Mouse (Mus musculus): ENCODE results near the gene Serpinb9b. TPM values are rescaled to one million over a fixed set of nuclear protein-coding genes. Genes with fewer than 3 reads are reported as not detected.
"Not testable (repeated sequence)": the region's sequence is repeated elsewhere in the genome, so short reads cannot be mapped to it uniquely, and the experiment has no call there.

The Serpinb9b gene
- polyA plus RNA-seq, 1 experiment from 2014 or later: 0.20 TPM

GRCm38 (mm10) chr13:33028146-33028545, 930 bp downstream of the Serpinb9b start:
- H3K4me1 ChIP-seq (ENCODE audit: control insufficient read depth, insufficient read depth, low read length): no peaks in the 10 kb centered on the region
- no peak overlapping the region for H3K4me2 ChIP-seq (ENCODE audit: low read depth)
- no peak overlapping the region for H3K27ac ChIP-seq (ENCODE audit: low read depth, low read length)
- H3K9ac ChIP-seq (ENCODE audit: low read length): no peak overlapping the region
- no peaks in the 10 kb centered on the region for H3K9me3 ChIP-seq (ENCODE audit: control insufficient read depth, low read length)
- no peak for ATAC-seq (ENCODE audit: insufficient read depth, low FRiP score, low TSS enrichment)
- H3K27me3 ChIP-seq (ENCODE audit: control insufficient read depth, insufficient read depth, low read length): no peaks in the 10 kb centered on the region
- H3K4me3 ChIP-seq (ENCODE audit: low read depth, low read length): no peak overlapping the region
- no peaks in the 10 kb centered on the region for H3K36me3 ChIP-seq (ENCODE audit: control insufficient read depth, insufficient read depth, low read length)
- WGBS: 57% methylated on average over 2 of the region's 2 CpGs
- no peak for DNase-seq (ENCODE audit: low spot score)

- no peaks in the 10 kb centered on the region for H3K36me3 ChIP-seq (ENCODE audit: control insufficient read depth, insufficient read depth, low read length)
- no peaks in the 10 kb centered on the region for H3K9me3 ChIP-seq (ENCODE audit: control insufficient read depth, low read length)
- H3K27ac ChIP-seq (ENCODE audit: low read depth, low read length): no peak overlapping the region
- 80% methylated on average over 2 of the region's 2 CpGs for WGBS
- no peaks in the 10 kb centered on the region for H3K4me1 ChIP-seq (ENCODE audit: control insufficient read depth, insufficient read depth, low read length)
- H3K9ac ChIP-seq (ENCODE audit: low read length): no peak overlapping the region
- no peak overlapping the region for H3K4me2 ChIP-seq (ENCODE audit: low read depth)
- DNase-seq (ENCODE audit: low spot score) (no peak), ATAC-seq (ENCODE audit: insufficient read depth, low FRiP score, low TSS enrichment) (no peak)
- no peak overlapping the region for H3K4me3 ChIP-seq (ENCODE audit: low read depth, low read length)
- H3K27me3 ChIP-seq (ENCODE audit: control insufficient read depth, insufficient read depth, low read length): no peaks in the 10 kb centered on the region
Observed at GRCm38 (mm10) chr13:33028550-33028949, 1.3 kb downstream of the Serpinb9b start.

- not testable (repeated sequence) for H3K9ac ChIP-seq (ENCODE audit: low read length); H3K4me2 ChIP-seq (ENCODE audit: low read depth); H3K4me1 ChIP-seq (ENCODE audit: control insufficient read depth, insufficient read depth, low read length); H3K27ac ChIP-seq (ENCODE audit: low read depth, low read length); H3K9me3 ChIP-seq (ENCODE audit: control insufficient read depth, low read length); H3K27me3 ChIP-seq (ENCODE audit: control insufficient read depth, insufficient read depth, low read length); H3K4me3 ChIP-seq (ENCODE audit: low read depth, low read length); H3K36me3 ChIP-seq (ENCODE audit: control insufficient read depth, insufficient read depth, low read length); ATAC-seq (ENCODE audit: insufficient read depth, low FRiP score, low TSS enrichment); DNase-seq (ENCODE audit: low spot score)
- WGBS: 93% methylated on average over 2 of the region's 2 CpGs
Observed at GRCm38 (mm10) chr13:33029478-33029877, 2.3 kb downstream of the Serpinb9b start.

- DNase-seq (ENCODE audit: low spot score) (no peak), ATAC-seq (ENCODE audit: insufficient read depth, low FRiP score, low TSS enrichment) (no peak)
- 86% methylated on average over 2 of the region's 3 CpGs for WGBS
- Histone ChIP-seq H3K27ac (ENCODE audit: low read depth, low read length) (no peak overlapping the region), H3K27me3 (ENCODE audit: control insufficient read depth, insufficient read depth, low read length) (no peaks in the 10 kb centered on the region), H3K9ac (ENCODE audit: low read length) (no peak overlapping the region), H3K9me3 (ENCODE audit: control insufficient read depth, low read length) (no peaks in the 10 kb centered on the region), H3K36me3 (ENCODE audit: control insufficient read depth, insufficient read depth, low read length) (no peaks in the 10 kb centered on the region), H3K4me2 (ENCODE audit: low read depth) (no peak overlapping the region), H3K4me3 (ENCODE audit: low read depth, low read length) (no peak overlapping the region), H3K4me1 (ENCODE audit: control insufficient read depth, insufficient read depth, low read length) (no peaks in the 10 kb centered on the region)
Observed at GRCm38 (mm10) chr13:33030281-33030680, 3.1 kb downstream of the Serpinb9b start.

GRCm38 (mm10) chr13:33035506-33035905, 8.3 kb downstream of the Serpinb9b start:
- H3K9ac ChIP-seq (ENCODE audit: low read length): no peak overlapping the region
- H3K36me3 ChIP-seq (ENCODE audit: control insufficient read depth, insufficient read depth, low read length): no peaks in the 10 kb centered on the region
- no peak overlapping the region for H3K4me3 ChIP-seq (ENCODE audit: low read depth, low read length)
- H3K4me2 ChIP-seq (ENCODE audit: low read depth): no peak overlapping the region
- no peaks in the 10 kb centered on the region for H3K9me3 ChIP-seq (ENCODE audit: control insufficient read depth, low read length)
- DNase-seq (ENCODE audit: low spot score): no peak
- no peaks in the 10 kb centered on the region for H3K27me3 ChIP-seq (ENCODE audit: control insufficient read depth, insufficient read depth, low read length)
- no peaks in the 10 kb centered on the region for H3K4me1 ChIP-seq (ENCODE audit: control insufficient read depth, insufficient read depth, low read length)
- WGBS: 83% methylated on average over 1 of the region's 1 CpGs
- H3K27ac ChIP-seq (ENCODE audit: low read depth, low read length): no peak overlapping the region
- ATAC-seq (ENCODE audit: insufficient read depth, low FRiP score, low TSS enrichment): no peak

GRCm38 (mm10) chr13:33043542-33043941, 16.3 kb downstream of the Serpinb9b start:
- no peak overlapping the region for H3K4me3 ChIP-seq (ENCODE audit: low read depth, low read length)

GRCm38 (mm10) chr13:33047234-33047633, 20.0 kb downstream of the Serpinb9b start:
- ATAC-seq (ENCODE audit: insufficient read depth, low FRiP score, low TSS enrichment): no peak
- no peaks in the 10 kb centered on the region for H3K27me3 ChIP-seq (ENCODE audit: control insufficient read depth, insufficient read depth, low read length)

More at GRCm38 (mm10) chr13:33043542-33043941, 16.3 kb downstream of the Serpinb9b start:
- Histone ChIP-seq H3K9me3 (ENCODE audit: control insufficient read depth, low read length) (no peaks in the 10 kb centered on the region), H3K36me3 (ENCODE audit: control insufficient read depth, insufficient read depth, low read length) (no peaks in the 10 kb centered on the region), H3K4me1 (ENCODE audit: control insufficient read depth, insufficient read depth, low read length) (no peaks in the 10 kb centered on the region), H3K27me3 (ENCODE audit: control insufficient read depth, insufficient read depth, low read length) (no peaks in the 10 kb centered on the region), H3K27ac (ENCODE audit: low read depth, low read length) (no peak overlapping the region), H3K4me2 (ENCODE audit: low read depth) (no peak overlapping the region), H3K9ac (ENCODE audit: low read length) (no peak overlapping the region)
- WGBS: 92% methylated on average over 3 of the region's 3 CpGs
- DNase-seq (ENCODE audit: low spot score): no peak
- ATAC-seq (ENCODE audit: insufficient read depth, low FRiP score, low TSS enrichment): no peak

GRCm38 (mm10) chr13:33048187-33048586, 21.0 kb downstream of the Serpinb9b start:
- Histone ChIP-seq H3K4me3 (ENCODE audit: low read depth, low read length) (no peak overlapping the region), H3K27ac (ENCODE audit: low read depth, low read length) (no peak overlapping the region), H3K36me3 (ENCODE audit: control insufficient read depth, insufficient read depth, low read length) (no peaks in the 10 kb centered on the region), H3K9ac (ENCODE audit: low read length) (no peak overlapping the region), H3K9me3 (ENCODE audit: control insufficient read depth, low read length) (no peaks in the 10 kb centered on the region), H3K4me2 (ENCODE audit: low read depth) (no peak overlapping the region), H3K4me1 (ENCODE audit: control insufficient read depth, insufficient read depth, low read length) (no peaks in the 10 kb centered on the region), H3K27me3 (ENCODE audit: control insufficient read depth, insufficient read depth, low read length) (no peaks in the 10 kb centered on the region)
- WGBS: 85% methylated on average over 4 of the region's 4 CpGs
- DNase-seq (ENCODE audit: low spot score) (no peak), ATAC-seq (ENCODE audit: insufficient read depth, low FRiP score, low TSS enrichment) (no peak)

More at GRCm38 (mm10) chr13:33047234-33047633, 20.0 kb downstream of the Serpinb9b start:
- Histone ChIP-seq H3K27ac (ENCODE audit: low read depth, low read length) (no peak overlapping the region), H3K4me1 (ENCODE audit: control insufficient read depth, insufficient read depth, low read length) (no peaks in the 10 kb centered on the region), H3K9ac (ENCODE audit: low read length) (no peak overlapping the region), H3K4me3 (ENCODE audit: low read depth, low read length) (no peak overlapping the region), H3K9me3 (ENCODE audit: control insufficient read depth, low read length) (no peaks in the 10 kb centered on the region), H3K36me3 (ENCODE audit: control insufficient read depth, insufficient read depth, low read length) (no peaks in the 10 kb centered on the region), H3K4me2 (ENCODE audit: low read depth) (no peak overlapping the region)
- no peak for DNase-seq (ENCODE audit: low spot score)
- 91% methylated on average over 2 of the region's 2 CpGs for WGBS

- Histone ChIP-seq H3K4me2 (ENCODE audit: low read depth) (no peak overlapping the region), H3K27me3 (ENCODE audit: control insufficient read depth, insufficient read depth, low read length) (no peaks in the 10 kb centered on the region), H3K4me1 (ENCODE audit: control insufficient read depth, insufficient read depth, low read length) (no peaks in the 10 kb centered on the region), H3K27ac (ENCODE audit: low read depth, low read length) (no peak overlapping the region), H3K9ac (ENCODE audit: low read length) (no peak overlapping the region), H3K9me3 (ENCODE audit: control insufficient read depth, low read length) (no peaks in the 10 kb centered on the region), H3K36me3 (ENCODE audit: control insufficient read depth, insufficient read depth, low read length) (no peaks in the 10 kb centered on the region), H3K4me3 (ENCODE audit: low read depth, low read length) (no peak overlapping the region)
- ATAC-seq (ENCODE audit: insufficient read depth, low FRiP score, low TSS enrichment): no peak
- 76% methylated on average over 3 of the region's 3 CpGs for WGBS
- DNase-seq (ENCODE audit: low spot score): no peak
Observed at GRCm38 (mm10) chr13:33051697-33052096, 24.5 kb downstream of the Serpinb9b start.

Data from neural tube, embryonic 11.5 days (tissue).